Mouse (Mus musculus): ENCODE measurements at regions not wholly inside any gene's neighbourhood (a gene's known extent, or its start where the extent isn't known, plus 50 kb on each side); places are given as distances from the start of the nearest gene placed in this dataset.

DNA sequence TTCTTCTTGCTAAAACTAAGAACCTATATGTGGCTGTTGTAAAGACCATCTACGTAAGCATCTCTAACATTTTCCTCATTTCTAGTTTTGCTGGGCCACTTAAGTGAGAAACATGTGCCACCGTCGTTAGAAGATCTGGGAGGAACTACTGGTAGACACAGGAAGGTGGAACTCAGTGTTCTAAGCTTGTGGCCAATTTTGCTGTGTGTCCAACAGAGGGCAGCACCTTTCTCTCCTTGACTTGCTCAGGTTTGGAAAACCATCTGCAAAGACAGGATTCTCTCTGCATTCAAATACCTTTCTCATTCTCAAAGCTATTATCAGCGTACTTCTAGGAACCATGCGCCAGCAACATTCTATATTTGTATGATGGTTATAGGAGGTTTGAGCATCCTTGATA is 69.8 kb upstream of the Rcn1 start:
- TF ChIP-seq CTCF (IDR thresholded peaks at IDR 0.05; ENCODE audit: low read depth), result peak; percentile 53
- TF ChIP-seq EP300 (IDR thresholded peaks at IDR 0.05; ENCODE audit: low read depth), result no peak
